Mouse (Mus musculus) megakaryocyte, embryonic 14.5 days (primary cell): ENCODE data around the gene Gpr153. TPM values are rescaled to one million over a fixed set of nuclear protein-coding genes. Genes with fewer than 3 reads are reported as not detected.
A peak's percentile ranks its signal among the peaks of the same experiment; 100 is the strongest.

Source experiments
- H3K27me3 ChIP-seq: replicated peaks from 2 replicates; pipeline ENCODE3; 2012; ENCODE audit warnings: inconsistent platforms
- H3K36me3 ChIP-seq: replicated peaks from 2 replicates; pipeline ENCODE3; 2012; ENCODE audit warnings: low read length, inconsistent platforms, mixed read lengths
- H3K4me1 ChIP-seq: 2 replicates; pipeline ENCODE4 v1.6.1; 2012; ENCODE audit warnings: inconsistent platforms
- H3K4me3 ChIP-seq: replicated peaks from 2 replicates; pipeline ENCODE3; 2012; ENCODE audit warnings: moderate library complexity, mild to moderate bottlenecking, inconsistent platforms
- H3K9me3 ChIP-seq: 2 replicates; pipeline ENCODE4 v1.6.1; 2012; ENCODE audit warnings: inconsistent platforms
- FLI1 ChIP-seq: IDR thresholded peaks from 2 replicates; pipeline ENCODE4 v1.6.1; 2012; ENCODE audit warnings: low read length, inconsistent platforms, mixed read lengths
- GATA1 ChIP-seq: IDR thresholded peaks from 3 replicates; pipeline ENCODE4 v1.6.1; 2012; ENCODE audit warnings: mixed read lengths, low read length, inconsistent platforms, borderline replicate concordance
- polyA plus RNA-seq: library from polyadenylated mRNA; stranded (reverse); fragments of >175 nt; gene quantifications from 2 replicates; pipeline ENCODE4 v1.2.3, GENCODE M21; 2012; ENCODE audit warnings: low replicate concordance; ENCODE audit not compliant: insufficient read depth

Gpr153 gene
- polyA plus RNA-seq, 1 experiment, result 0.11 TPM

DNA sequence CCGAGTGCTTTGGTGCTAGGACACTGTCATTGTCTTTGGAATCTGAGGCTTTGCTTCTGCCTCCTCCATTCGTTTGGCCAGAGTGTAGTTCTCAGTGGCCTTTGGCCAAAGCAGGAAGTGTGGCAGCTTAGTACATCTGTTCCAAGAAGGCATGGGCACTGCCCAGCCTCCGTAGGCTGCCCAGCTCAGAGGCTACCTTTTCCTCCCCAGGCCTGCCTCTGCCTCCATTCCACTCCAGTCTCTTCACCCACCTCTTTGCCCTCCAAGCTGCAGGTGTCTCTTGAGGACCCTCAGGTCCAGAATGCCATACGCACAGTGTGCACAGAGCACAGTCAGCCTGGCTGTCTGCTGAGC is 9.9 kb upstream of the Gpr153 start:
- TF ChIP-seq FLI1, result no peak
- Histone ChIP-seq H3K36me3 (peaks cover 91% of the 10 kb centered on the region), H3K27me3 (no peaks in the 10 kb centered on the region), H3K9me3 (no peaks in the 10 kb centered on the region), H3K4me1 (peaks cover 71% of the 10 kb centered on the region), H3K4me3 (peak overlapping the region; percentile 71)

DNA sequence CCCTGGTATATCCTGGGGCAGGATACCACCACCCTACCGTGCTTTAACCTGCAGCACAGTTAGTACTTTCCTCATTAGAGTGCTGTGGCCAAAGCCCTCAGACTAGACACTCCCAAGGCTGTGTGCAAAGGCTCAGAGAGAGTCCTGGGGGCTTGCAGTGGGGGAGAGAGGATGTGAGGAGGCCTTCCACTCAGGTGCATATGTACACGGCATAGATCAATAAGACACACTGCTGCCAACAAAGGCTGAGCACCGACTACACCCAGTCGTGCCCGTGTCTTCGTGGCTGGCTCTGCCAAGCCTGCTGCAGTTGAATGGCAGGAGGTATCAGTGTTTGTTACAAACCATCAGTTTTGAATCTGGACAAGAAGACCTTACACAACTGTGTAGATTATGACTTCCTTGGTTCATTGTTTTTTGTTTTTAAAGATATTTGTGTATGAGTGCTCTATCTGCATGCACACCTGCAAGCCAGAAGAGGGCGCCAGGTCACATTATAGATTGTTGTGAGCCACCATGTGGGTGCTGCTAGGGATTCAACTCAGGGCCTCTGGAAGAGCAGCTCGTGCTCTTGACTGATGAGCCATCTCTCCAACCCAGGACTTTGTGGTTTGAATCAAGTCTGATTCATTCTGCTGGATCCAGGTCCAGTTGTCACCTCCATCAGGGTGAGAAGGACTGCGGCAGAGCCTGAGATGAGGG is 9.0 kb upstream of the Gpr153 start:
- Histone ChIP-seq H3K4me1 (peaks cover 69% of the 10 kb centered on the region), H3K27me3 (no peaks in the 10 kb centered on the region), H3K9me3 (no peaks in the 10 kb centered on the region), H3K36me3 (peaks cover 91% of the 10 kb centered on the region), H3K4me3 (peak overlapping the region; percentile 71)
- no peak for TF ChIP-seq FLI1
- no peak for TF ChIP-seq GATA1

DNA sequence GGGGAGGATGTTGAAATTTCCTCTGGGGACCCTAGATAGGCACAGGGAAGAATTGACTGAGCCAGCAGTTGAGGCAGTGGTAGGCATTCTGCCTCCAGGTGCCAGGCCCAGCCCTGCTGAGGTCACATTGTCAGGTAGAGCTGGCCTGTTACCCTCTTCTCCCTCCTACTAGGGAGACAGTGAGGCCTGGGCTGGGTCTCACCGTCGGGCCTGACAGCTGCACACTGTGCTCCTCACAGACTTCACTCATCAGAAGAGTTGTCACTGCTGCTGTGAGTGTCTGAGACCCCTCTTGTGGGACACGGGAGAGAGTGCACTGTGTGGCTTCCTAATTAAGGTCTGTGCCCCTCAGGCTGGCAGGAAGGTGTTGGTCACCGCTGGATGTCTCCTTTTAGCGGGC is 8.2 kb upstream of the Gpr153 start:
- Histone ChIP-seq H3K9me3 (no peaks in the 10 kb centered on the region), H3K4me3 (no peak overlapping the region), H3K27me3 (no peaks in the 10 kb centered on the region), H3K36me3 (peaks cover 91% of the 10 kb centered on the region), H3K4me1 (peaks cover 61% of the 10 kb centered on the region)
- TF ChIP-seq GATA1 (no peak), FLI1 (no peak)

DNA sequence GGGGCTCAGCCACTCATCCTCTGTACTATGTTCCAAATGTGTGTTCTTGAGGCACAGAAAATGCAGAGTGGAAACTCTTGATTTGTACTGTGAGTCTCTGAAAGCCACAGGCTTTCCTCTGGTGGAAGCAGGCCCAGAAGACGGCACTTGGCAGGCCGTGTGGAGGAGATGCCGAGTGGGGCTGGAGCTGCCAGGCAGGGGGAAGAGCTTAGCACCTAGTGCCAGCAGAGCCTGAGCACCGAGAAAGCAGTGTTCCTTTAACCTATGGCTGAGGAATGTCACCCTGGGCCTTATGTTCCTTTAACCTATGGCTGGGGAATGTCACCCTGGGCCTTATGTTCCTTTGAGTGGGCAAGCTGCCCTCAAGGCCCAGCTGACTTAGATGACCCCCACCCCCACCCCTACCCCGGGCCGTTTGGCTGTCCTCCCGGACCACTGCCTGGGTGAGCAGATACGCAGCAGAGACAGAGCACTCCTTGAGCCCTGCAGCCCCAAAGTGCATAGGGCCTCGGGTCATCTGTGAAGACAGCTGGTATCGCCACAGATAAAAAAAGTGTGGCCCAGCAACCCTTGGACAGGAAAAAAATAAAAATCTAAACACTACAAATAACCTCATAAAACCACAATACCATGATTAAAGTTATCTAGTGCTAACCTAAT is 7.7 kb upstream of the Gpr153 start:
- Histone ChIP-seq H3K4me1 (peaks cover 58% of the 10 kb centered on the region), H3K9me3 (no peaks in the 10 kb centered on the region), H3K4me3 (no peak overlapping the region), H3K27me3 (no peaks in the 10 kb centered on the region), H3K36me3 (peaks cover 91% of the 10 kb centered on the region)
- TF ChIP-seq FLI1, result no peak
- TF ChIP-seq GATA1, result no peak

DNA sequence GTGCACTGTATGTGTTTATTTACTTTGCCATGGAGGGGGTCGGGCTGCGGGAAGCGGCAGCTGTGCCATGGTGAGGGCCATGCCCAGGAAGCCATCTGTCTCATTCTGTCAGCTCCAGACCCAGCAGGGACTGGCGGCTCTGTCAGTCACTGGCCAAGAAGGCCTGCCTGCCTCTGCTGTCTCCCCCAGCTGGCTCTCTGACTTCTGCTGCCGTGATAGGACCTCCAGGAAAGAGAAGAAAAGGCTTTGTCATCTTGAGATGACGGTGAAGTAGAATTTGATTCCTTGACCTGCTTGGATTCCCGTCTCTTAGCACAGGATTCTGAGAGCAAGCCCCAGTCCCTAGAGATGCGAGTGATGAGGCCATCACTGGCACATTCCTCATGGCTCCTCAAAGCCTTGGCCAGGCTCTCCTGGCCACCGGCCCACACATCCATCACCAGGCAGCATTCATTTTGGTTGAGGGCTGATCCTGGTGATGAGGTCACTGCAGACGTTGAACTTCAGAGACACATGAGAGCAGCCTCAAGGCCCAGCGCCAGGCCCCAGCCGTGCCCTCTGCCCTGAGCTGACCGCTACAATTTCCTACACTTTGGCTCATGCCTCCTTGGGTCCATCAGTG is 6.2 kb upstream of the Gpr153 start:
- H3K27me3 ChIP-seq, result peaks cover 7% of the 10 kb centered on the region
- peaks cover 91% of the 10 kb centered on the region for H3K36me3 ChIP-seq
- no peak overlapping the region for H3K4me3 ChIP-seq
- no peaks in the 10 kb centered on the region for H3K9me3 ChIP-seq
- peaks cover 58% of the 10 kb centered on the region for H3K4me1 ChIP-seq
- TF ChIP-seq GATA1 (no peak), FLI1 (no peak)

DNA sequence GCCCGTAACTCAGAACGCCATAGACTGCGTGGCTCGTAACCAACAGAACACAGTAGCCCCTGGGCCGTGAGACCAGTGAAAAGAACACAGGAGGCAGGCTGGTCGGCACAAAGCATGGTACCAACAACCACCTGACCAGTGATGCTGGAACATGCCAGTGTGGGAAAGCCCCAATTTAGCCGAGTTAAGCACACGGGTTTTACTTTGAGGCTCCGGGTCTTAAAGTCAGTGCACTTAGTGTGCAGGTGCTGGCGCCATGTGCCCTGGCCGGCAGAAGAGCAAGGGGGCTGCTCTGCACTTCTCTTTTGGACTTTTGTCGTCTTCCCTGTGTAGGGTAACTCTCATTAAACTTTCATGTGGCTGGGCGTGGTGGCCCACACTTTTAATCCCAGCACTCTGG is 4.1 kb upstream of the Gpr153 start:
- TF ChIP-seq FLI1 (no peak), GATA1 (no peak)
- peaks cover 58% of the 10 kb centered on the region for H3K4me1 ChIP-seq
- H3K4me3 ChIP-seq, result no peak overlapping the region
- peaks cover 29% of the 10 kb centered on the region for H3K27me3 ChIP-seq
- peaks cover 77% of the 10 kb centered on the region for H3K36me3 ChIP-seq
- H3K9me3 ChIP-seq, result no peaks in the 10 kb centered on the region

DNA sequence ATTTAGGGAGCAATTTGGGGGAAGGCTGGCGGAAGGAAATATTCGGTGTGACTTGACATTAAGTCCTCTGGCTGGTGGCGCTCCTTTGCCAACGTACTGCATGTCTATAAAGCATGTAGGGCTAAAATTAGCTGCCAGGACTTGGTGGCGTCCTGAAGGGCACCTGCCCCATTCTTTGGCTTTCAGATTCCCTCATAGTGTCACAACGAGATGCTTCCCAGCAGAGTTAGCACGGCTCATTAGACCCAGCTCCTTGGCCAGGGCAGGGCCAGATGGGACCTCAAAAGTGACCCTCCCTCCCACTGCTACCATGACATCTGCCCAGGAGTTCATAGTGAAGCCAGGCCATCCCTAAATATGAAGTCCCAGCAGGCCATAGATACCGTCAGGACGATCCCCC is 3.4 kb upstream of the Gpr153 start:
- Histone ChIP-seq H3K4me3 (no peak overlapping the region), H3K27me3 (peaks cover 35% of the 10 kb centered on the region), H3K9me3 (no peaks in the 10 kb centered on the region), H3K36me3 (peaks cover 71% of the 10 kb centered on the region), H3K4me1 (peaks cover 58% of the 10 kb centered on the region)
- no peak for TF ChIP-seq GATA1
- no peak for TF ChIP-seq FLI1

DNA sequence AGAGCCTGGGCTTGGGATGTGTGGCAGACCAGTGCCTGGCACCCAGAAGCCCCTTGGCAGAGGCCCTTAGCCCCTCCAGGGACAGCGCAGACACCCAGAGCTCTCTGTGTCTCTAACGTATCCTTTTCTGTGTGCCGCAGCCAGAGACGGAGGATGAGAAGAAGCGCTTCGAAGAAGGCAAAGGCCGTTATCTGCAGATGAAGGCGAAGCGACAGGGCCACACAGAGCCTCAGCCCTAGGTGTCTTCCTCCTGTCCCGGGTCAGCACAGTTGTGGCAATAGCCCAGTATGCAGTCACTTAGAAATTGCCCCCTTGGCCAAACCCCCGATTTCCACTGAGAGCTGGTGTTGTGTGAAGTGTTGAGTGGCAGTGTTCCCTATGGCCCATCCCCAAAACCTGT is 2.7 kb upstream of the Gpr153 start:
- peaks cover 63% of the 10 kb centered on the region for H3K36me3 ChIP-seq
- H3K4me3 ChIP-seq, result no peak overlapping the region
- peaks cover 42% of the 10 kb centered on the region for H3K27me3 ChIP-seq
- no peaks in the 10 kb centered on the region for H3K9me3 ChIP-seq
- no peak for TF ChIP-seq FLI1
- no peak for TF ChIP-seq GATA1
- peaks cover 51% of the 10 kb centered on the region for H3K4me1 ChIP-seq

DNA sequence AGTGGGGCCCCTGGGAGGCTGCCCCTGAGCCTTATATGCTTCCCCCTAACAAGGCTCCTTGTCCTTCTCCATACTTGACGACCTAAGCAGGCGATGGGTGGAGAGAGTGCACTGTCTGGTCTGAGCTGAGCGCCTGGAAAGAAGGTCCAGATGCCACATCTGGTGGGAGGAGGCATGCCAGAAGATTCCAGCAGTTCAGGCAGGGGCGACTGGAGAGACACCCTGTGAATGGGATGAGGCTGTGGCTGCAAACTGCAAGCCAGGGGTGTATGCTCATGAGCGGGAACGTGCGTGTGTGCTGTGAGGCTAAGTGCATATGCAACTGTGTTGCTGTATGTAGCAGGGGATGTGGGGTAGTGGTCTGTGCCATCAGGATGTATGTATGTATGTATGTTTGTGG is 2.0 kb upstream of the Gpr153 start:
- H3K4me1 ChIP-seq, result peaks cover 48% of the 10 kb centered on the region

DNA sequence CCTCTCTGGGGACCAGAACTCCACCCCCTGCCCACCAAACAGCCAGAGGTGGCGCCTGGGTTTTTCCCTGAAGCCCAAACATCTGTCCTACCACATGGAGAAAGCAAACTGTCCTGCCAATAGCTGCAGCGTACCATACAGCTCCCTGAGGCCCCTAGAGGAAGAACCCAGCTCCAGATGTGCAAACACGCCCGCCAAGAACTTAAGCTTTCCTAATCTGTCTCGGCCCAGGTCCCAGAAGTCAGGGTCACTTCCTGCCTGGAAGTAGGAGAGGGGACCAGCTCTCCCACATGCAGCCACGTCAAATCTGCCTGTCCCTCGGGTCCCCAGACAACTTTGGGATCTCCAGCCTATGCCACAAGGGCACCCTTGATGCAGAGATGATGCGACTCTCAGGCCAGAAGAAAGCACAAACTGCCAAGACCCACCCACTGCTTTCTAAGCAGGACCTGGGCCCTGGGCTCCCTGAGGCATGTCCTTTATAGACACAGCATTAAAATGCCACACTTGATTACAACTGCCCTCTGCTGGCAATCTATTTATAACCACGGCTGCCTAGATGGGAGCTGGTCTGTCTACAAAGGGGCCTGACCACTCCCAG is 1.5 kb upstream of the Gpr153 start:
- TF ChIP-seq GATA1 (no peak), FLI1 (no peak)
- H3K4me3 ChIP-seq, result no peak overlapping the region
- peaks cover 45% of the 10 kb centered on the region for H3K4me1 ChIP-seq
- H3K36me3 ChIP-seq, result peaks cover 59% of the 10 kb centered on the region
- peaks cover 54% of the 10 kb centered on the region for H3K27me3 ChIP-seq
- peaks cover 3% of the 10 kb centered on the region; the same call in 1 of the 2 replicates for H3K9me3 ChIP-seq

More for the DNA sequence above, 2.0 kb upstream of the Gpr153 start:
- TF ChIP-seq FLI1, result no peak
- no peak for TF ChIP-seq GATA1
- Histone ChIP-seq H3K36me3 (peaks cover 63% of the 10 kb centered on the region), H3K9me3 (no peaks in the 10 kb centered on the region), H3K4me3 (peak overlapping the region; percentile 57), H3K27me3 (peaks cover 49% of the 10 kb centered on the region)
